Mouse (Mus musculus) ES-CJ7 (cell line): ENCODE measurements at regions not wholly inside any gene's neighbourhood (a gene's known extent, or its start where the extent isn't known, plus 50 kb on each side); places are given as distances from the start of the nearest gene placed in this dataset.

Source experiments
- DNase-seq: peaks from one replicate; pipeline ENCODE4 v3.0.0; 2011; ENCODE audit warnings: low read depth, low spot score

DNA sequence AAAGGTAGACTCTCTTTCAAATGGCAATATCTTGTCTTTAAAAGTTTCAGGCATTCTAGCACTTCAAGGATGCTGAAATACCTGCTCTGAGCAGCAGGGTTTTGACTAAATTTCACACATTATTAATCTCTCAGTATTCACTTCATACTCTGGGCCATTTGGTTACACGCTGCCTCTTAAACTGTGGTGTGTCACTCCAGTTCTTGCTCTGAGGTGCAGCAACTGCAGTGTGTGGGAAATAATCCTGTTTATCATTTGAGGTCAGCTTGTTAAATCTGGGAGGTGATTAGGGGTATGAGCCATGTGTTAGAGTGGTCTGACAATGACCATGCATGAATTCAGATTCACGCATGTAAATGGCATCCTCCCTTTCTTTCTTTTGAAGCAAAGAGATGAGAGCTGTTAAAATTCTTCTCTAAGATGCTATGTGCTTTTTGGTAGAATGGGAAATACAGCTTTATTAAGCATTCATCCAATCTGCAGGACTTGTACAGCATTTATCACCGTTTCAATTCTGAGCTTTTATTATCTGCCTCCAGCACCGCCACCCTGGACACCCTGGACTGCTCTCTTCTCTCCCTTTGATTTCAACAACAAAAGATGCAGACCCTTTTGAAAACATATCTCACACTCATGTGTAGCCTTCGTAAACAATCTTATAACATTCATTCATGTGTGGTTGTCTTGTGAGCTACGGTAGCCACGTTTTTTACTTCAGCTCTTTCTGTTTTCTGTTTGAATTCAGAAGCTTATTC is 362.4 kb upstream of the Gm38303 start:
- DNase-seq: no peak

DNA sequence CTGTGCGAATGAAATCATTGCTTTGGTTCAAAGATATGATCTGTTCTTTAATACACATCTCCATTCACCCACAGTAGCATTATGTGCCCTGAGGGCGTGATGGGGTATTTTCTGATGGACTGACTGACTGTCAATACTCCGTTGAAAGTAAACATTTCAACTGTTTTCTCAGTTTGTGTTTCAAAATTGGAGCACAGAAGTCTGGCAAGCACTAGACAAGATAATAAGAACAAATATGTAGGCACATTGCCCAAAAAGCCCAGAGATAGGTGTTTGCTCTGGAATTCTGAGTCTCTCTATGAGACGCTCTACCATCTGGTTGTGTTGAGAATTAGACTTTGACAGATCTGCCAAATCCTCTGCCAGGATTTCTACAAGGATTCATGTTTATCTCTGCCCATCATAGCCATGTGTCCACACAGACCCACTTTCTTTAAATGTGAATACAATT is 350.0 kb upstream of the Gm38303 start:
- DNase-seq: no peak

DNA sequence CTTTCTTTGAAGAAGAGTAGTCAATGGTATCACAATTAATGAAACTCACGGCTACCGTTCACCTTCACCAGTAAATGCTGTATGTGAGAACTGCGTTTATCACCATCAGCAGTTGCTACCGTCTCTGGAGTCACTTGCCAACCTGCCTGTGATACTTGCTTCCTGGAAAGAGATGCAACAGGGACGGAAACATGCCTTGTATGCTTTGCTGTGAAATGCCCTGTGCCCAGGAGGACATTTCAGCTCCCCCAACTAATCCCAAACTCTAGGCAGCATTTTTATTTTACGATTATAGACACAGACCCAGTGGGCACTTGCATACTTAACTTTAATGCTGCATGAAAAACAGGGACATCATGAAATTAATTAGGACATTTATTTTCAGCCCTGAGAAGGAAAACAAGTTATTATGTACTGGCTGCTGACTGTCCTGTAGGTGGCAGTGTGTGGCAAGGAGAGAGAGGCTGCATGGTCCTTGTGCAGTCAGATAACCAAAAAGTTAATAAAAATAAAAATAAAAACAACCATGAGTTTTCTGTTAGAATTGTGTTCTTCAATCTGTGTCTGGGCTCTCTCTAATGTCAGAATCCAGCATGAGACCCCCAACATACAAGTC is 349.5 kb upstream of the Gm38303 start:
- DNase-seq: peak; percentile 38

DNA sequence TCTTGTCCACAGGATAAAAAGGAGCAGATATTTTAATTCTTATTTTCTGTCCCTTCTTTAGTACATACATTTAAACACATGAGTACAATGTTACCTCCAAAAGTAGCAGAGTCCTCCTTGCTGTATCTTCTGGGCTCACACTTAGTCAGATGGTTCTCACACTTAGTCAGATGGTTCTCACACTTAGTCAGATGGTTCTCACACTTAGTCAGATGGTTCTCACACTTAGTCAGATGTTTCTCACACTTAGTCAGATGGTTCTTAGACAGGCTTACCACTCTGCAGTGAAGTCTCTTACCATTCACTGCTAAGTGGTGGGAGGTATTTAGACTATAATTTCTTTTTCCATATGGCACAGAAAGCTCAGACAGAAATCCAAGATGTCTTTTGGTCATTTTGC is 346.5 kb upstream of the Gm38303 start:
- no peak for DNase-seq

DNA sequence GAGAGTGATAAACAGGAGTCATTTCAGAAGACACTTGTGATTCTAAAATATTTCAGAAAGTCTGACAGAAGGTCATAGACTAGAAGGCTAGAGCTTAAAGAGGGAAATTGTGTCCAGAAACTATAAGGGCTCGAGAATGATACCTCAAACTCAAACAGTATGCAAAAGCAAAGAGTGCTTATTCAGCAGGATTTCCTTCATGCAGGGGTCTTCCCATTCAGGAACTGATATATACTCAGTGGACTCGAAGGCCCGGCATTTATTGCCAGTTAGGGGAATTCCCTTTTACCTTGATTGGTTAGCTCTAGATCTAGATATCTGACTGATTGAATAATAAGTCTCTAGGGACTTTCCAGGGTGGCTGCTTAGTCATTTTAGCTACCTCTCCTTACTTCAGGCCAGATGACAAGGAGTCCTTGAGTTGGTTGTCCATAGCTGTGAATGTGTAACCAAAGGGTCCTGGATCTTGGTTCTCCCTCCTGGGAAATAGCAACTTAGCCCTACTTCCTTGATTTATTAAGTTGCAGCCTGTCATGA is 312.6 kb upstream of the Gm38303 start:
- no peak for DNase-seq
